Mouse (Mus musculus) spleen, postnatal 36 days (tissue): ENCODE data around the gene Hoxb6.
A peak's percentile ranks its signal among the peaks of the same experiment; 100 is the strongest.

Experiments used
- DNase-seq, 2 experiments: peaks; one replicate each; pipeline ENCODE4 v3.0.0; 2022; ENCODE audit warnings: low spot score in 2 of 2, mixed read lengths in 1 of 2

Gene Hoxb6

GRCm38 (mm10) chr11:96269869-96270268 is 22.4 kb upstream of the Hoxb6 start:
- no peak for DNase-seq

GRCm38 (mm10) chr11:96270996-96271540 is 21.2 kb upstream of the Hoxb6 start, which contains the start of gene Hoxb9:
Hoxb9 (plus strand) TSS chr11:96271457.
- no peak for DNase-seq

- DNase-seq, result no peak
Measured at GRCm38 (mm10) chr11:96271541-96272011, 20.7 kb upstream of the Hoxb6 start.

GRCm38 (mm10) chr11:96272024-96272921 is 20.0 kb upstream of the Hoxb6 start:
- DNase-seq, result no peak

GRCm38 (mm10) chr11:96274428-96274827 is 17.8 kb upstream of the Hoxb6 start:
- no peak for DNase-seq

- DNase-seq, result no peak
Measured at GRCm38 (mm10) chr11:96275896-96276295, 16.4 kb upstream of the Hoxb6 start.

- DNase-seq, result no peak
Measured at GRCm38 (mm10) chr11:96277151-96278044, 14.9 kb upstream of the Hoxb6 start.

GRCm38 (mm10) chr11:96278324-96278723 is 14.0 kb upstream of the Hoxb6 start:
- DNase-seq, result no peak

GRCm38 (mm10) chr11:96278773-96279172 is 13.5 kb upstream of the Hoxb6 start:
- peak; percentile 51 to 56 for DNase-seq

- no peak for DNase-seq
Measured at GRCm38 (mm10) chr11:96279421-96280233, 12.6 kb upstream of the Hoxb6 start.

- no peak for DNase-seq
Measured at GRCm38 (mm10) chr11:96280399-96281378, 11.6 kb upstream of the Hoxb6 start.

GRCm38 (mm10) chr11:96281396-96281795 is 10.9 kb upstream of the Hoxb6 start:
- DNase-seq, result no peak

- no peak for DNase-seq
Measured at GRCm38 (mm10) chr11:96281855-96282570, 10.3 kb upstream of the Hoxb6 start, which contains the start of gene Hoxb8. Hoxb8 (plus strand) TSS chr11:96281905.

GRCm38 (mm10) chr11:96282795-96283430 is 9.4 kb upstream of the Hoxb6 start:
- DNase-seq, result no peak

GRCm38 (mm10) chr11:96284041-96284749 is 8.1 kb upstream of the Hoxb6 start:
- no peak for DNase-seq

- no peak for DNase-seq
Measured at GRCm38 (mm10) chr11:96284774-96285734, 7.2 kb upstream of the Hoxb6 start.
